Mouse (Mus musculus): ENCODE measurements around the gene Dscaml1.

Dscaml1 gene

DNA sequence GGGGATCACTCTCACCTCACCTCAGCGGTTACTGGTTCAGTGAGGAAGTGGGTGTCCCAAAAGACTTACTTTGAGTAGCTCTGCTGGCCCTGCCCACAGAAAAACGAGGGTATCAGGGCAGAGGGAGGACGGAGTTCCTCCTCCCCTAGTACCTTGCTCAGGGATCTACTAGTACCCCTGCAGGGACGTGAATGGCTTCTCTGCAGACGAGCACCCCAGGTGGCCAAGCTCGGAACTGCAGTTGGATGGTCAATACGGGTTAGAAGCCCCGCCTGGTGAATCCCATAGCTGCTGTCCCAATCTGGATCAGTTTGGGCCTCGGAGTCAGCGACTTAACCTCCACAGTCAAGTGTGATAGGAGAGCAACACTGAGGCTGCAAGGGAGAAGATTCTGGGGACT, 14.1 kb upstream of the Dscaml1 start:
- DNase-seq, result peak; percentile 91

DNA sequence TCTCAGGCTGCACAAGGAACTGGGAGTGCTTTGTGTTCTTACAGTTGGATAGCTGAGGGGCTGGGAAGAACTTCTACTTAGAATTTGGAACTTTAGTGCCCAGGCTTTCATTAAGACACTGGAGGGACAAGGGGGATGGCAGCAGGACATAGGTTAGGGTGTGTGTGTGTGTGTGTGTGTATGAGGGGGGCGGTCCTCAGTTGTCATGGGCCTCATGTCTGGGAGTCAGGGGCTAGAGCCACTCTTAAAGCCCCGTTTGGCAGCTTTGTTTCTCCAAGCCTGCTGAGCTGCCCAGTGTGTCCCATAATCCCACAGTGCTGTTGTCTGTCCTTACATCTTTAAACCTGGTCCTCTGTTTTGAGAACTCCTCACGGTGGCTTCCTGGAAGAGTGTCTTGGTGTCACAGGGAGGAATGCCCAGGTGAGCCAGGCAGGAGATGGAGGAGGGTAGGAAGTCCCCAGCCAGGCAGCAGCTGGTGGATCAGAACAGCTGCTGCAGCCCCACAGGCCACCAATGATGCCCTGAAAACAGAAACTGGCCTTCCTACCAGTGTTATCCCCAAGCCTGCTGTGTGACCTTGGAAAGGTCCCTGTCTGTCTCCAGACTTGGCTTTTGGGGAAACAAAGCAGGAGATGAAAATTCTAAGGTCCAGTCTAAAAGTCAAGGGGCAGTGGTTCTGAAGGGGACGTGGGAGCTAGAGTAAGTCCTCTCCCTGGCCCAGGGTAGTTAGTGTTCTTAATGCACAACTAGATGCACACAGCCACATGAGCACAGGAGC, 13.5 kb upstream of the Dscaml1 start:
- no peak for DNase-seq

DNA sequence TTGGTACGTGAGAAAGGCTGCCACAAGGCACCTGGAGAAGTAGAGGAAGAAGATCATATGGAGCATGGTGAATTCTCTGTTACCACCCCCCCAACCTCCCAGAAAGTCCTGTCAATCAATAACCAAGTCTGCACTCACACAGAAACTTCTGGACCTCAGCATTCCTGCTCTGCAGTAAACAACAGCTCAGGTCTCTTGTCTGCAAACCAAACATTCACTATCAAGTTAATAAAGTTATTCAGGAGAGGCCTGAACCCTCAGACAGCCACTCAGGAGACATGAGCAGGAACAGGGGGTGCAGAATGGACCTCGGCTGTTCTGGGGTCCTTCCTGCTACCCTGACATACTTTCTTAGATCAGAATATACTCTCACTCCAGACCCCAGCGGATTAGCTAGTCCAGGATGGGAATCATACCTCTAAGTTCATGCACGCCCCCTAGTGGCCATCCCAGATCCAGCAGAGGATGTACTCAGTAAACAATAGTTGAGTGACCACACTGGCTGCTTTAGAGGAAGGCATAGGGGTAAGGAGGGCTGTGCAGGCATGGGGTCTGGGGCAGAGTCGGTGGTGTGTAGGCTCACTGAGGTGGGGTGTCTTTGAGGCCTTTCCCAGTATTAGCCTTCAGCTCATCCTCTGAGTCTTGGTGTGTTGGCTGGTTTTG, 12.8 kb upstream of the Dscaml1 start:
- no peak for DNase-seq

DNA sequence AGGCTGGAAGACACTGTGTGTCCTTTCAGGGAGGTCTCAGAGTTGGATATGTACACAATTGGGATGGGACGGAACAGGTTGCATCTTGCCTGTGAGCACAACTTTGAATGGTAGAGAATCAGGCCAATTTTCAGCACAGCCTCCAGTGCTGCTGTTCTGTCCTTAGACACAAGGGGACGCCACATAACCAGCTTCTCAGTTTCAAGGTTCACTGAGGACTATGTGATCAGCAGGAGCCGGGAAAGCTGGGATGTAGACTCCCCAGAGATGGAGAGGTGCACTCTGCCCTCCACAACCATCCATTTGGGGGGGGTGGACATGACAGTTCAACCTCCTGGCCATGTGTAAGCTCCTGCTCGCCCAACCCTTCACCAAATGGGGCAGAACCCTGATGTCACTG, 10.5 kb upstream of the Dscaml1 start:
- DNase-seq, result peak; percentile 80

DNA sequence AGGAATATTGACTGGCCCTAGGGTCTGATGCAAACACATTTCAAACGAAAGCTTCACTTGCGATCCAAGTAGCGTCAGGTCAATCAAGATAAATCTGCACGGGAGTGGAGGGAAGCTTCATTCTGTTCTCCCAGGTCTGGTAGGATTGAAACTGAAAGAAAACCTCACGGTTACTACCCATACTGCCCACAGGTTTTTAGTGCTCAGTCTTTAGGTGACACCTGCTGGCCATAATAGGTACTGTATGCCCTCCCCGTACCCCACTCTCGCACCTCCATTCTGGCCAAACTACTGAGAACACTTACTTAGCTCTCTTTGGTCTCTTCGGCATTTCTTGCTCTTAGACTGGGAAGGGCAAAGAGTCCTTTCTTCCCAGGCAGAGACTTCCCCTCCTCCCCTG, 9.2 kb upstream of the Dscaml1 start:
- peak; percentile 81 for DNase-seq

DNA sequence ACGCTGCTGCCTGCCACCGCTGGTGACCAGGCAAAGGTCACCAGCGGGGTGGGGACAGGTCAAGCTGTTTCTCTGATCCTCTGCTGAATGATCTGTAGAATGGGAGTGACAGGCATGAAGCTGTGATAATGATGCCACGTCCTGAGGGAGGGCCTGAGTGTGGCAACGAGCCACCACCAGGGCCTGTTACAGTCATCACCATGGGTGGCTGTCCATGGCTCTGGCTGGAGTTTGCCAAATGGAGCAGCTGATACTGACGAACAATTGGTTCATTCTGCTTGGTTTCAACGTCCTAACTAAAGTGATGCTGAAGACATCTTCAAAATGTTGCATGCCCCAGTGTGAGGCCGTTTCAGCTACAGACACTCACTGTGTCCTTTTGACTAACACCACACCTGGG, 8.2 kb upstream of the Dscaml1 start:
- no peak for DNase-seq

DNA sequence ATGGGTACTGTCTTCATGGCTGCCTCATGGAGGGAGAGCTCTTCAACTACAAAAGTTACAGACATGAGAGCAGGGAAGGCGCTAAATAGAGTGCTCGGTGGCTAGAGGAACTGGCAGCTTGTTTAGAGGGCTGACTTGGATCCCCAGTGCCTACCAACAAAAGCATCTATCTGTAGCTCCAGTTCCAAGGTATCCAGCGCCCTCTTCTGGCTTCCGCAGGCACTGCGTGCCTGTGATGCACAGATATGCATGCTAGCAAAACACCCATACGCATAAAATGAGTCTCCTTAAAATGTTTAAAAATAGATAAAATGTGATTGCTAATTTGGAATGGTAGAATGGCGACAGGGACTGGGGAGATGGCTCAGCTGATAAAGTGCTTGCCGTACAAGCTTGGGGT, 5.2 kb upstream of the Dscaml1 start:
- no peak for DNase-seq

DNA sequence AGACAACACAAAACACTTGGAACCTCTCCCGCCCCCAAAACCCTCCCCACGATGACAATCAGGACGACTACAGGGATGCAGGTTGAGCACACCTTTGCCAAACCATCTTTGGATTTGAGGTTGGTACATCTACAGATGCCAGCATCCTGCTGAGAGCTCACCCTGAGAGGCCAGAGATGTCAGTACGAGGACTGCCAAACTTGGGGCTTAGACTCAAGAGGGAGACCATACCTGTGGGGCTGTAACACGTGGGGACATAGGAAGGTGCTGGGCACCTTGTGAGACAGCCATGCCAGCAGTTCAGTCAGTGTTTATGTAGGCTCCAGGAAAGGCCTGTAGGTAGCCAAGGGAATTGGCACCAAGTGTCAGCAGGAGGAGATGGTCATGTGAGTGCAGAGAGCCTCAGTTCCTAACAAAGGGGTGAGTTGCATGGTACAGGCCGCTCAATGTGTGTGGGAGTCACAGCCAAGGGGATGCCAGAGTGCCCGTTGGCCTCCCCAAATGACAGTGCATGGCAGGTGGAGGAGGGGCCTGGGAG, 3.6 kb upstream of the Dscaml1 start:
- DNase-seq, result peak; percentile 63

DNA sequence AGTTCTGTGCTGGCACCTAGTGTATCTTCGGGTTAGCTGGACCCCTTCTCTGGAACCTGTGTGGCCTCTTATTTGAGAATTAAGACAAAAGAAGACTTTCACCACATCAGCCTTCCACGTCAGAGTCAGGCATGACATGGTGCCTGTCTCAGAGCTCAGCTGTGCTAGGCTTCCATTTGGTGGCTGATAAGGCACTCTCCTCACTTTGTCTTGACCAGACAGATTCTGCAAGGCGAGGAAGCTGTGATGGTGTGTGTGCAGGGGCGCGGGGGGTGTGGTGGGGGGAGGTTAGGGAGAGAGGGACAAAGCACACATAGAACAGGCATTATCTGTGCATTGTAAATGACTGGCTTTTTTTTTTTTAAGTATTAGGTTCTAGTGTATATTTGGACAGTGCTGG, 3.0 kb downstream of the Dscaml1 start:
- no peak for DNase-seq

DNA sequence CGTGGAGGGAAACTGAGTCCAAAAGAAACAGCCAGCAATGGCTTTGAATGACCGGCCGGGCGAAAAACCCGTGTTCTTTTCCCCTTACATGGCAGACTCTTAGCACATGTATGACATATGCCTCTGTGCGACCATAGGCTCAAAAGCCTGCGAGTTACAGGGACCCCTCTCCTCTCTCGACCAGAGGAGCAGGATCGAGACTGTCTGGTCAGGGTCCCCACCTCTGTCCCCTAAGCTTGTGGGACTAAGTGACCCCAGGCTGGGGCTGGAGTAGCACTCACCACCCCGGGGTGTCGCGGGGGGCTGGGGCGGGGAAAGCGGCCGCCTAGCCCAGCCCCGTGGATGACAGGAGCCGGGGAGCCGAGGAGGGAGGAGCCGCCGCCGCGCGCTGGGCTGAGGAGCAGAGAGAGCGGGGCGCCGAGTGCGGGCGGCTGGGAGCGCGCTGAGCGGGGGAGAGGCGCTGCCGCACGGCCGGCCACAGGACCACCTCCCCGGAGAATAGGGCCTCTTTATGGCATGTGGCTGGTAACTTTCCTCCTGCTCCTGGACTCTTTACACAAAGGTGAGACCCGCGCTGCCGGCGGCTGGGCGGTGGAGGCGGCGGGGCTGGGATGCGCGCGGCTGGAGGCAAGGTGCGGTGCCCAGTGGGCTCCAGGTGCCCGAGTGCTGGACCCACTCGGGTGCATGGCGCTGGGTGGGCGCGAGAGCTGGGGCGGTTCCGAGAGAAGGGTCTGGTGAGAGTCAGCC, 3.7 kb downstream of the Dscaml1 start:
- DNase-seq, result no peak

DNA sequence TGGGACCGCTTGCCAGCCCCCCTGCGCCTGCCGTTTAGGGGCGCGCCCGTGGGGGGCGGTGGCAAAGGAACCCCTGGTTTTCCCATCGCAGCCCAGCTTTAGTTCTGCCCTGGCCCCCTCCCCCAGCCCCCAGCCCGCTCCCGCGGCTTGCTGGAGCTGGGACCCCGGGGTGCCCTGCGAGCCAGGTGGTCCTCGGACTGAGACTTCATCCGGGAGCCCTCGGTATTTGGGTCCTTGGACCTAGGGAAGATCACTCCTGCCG, 4.2 kb downstream of the Dscaml1 start:
- no peak for DNase-seq

DNA sequence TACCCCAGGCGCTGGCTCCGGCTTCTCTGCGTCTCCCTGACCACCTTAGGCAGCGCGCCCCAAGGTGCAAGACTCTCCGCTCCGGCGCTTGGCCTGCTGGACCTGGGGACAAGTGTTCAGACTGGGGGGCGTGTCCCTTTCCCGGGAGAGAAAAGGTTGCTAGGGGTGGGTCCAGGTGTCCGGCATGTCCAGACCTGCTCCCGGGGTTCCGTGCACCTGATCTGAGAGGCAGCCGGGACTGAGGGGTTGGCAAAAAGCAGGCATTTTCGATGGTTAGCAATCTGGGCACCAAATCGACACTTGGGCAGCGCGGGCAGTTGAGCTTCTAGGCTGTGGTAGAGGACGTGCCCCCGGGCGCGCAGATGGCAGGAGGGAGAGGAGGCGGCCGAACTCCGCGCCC, 4.7 kb downstream of the Dscaml1 start:
- peak; percentile 63 for DNase-seq

DNA sequence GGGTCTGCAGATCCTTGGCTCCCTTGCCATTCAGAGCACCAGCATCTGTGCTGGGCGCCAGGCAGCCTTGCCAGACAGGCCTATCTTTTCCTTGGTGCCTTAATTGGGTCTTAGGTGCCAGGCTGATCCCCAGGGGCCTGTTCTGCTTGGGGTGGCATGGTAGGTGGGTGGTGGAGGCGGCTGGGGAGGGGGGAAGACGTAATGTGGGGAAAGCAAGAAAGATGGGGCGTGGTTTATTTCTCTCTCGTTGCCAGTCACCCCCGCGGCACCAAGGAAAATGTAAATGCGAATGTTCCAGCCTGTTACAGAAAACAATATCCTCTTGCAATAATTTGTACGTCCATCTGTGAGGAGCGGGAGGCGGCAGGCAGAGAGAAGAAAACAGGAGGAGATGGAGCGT, 6.2 kb downstream of the Dscaml1 start:
- no peak for DNase-seq

DNA sequence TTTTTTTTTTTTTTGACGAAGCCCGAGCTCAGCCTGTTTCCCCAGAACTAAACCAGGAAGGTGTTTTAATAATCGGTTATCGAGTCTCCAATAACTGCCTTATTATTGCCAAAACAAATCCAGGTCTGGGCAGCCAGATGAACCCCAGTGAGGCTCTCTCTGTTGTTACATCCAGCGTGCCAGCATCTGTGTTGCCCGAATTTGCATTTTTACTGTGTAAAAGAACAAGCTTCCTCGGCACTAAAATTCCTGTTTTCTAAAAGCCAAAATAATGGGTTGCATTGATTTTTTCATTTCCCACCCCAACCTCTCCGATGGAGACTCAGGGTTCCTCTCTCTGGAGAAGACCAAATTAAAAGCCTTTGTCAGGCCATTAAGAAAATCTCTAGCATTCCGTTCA, 6.7 kb downstream of the Dscaml1 start:
- no peak for DNase-seq

DNA sequence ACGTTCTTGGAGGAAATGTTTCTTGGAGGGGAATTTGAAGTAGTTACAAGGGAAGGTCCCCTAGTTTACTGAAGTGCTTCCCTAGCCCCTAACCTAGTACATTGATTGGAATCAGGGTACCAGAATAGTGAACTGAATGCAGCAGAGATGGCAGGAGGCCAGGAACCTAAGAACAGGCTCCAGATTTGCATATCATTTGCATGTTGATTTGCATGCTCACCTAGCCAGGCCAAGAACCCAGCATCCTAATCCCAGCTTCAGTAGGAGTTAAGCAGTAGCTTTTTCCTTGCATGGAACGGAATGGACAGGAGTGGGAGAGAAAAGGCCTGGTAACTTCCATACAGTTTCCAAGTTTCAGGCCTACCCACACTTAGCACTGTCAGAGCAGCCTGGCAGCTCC, 7.7 kb downstream of the Dscaml1 start:
- DNase-seq, result no peak

DNA sequence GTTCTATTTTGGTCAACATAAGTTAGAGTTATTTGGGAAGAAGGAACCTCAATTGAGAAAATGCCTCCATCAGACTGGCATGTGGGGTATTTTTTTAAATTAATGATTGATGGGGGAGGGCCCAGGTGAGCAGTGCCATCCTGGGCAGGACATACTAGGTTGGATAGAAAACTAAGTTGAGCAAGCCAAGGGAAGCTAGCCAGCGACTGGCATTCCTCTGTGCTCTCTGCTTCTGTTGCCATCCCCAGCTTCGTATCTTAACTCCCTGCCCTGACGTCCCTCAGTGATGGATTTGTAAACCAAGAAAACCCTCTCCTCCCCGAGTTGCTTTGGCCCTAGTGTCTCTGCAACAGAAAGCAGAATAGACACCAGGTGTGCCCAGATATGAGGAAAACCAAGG, 12.6 kb downstream of the Dscaml1 start:
- DNase-seq, result no peak

DNA sequence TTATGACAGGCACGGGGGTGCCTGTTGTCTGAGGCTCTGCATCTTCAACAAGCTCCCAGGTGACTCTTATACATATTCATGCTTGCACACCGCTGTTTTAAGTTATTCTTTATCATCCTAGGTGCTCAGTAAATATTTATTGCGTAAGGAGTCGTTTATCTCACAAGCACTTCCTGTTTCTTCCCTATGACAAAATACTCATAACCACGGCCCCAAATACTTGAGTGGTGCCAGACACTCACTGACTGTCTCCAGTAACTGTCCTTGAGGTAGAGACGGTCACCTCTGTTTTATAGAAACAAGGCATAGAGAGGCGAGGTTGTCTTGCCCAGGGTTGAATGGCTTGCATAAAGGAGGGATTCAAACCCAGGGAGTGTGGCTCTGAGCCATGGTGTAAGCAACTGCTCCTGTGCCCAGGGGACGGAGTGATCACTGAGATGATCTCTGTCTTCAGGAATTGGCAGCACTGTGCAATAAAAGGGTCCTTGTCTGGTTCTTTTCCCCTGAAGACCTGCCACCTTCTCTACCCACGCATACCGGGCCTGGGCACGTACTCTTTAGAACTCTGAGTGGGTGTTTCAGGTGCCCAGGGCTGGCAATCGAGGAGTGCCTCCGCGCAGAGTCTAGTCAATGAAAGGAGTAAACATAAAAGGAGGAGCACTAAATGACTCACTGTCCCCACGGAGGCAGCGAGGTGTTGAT, 13.8 kb downstream of the Dscaml1 start:
- DNase-seq, result no peak

DNA sequence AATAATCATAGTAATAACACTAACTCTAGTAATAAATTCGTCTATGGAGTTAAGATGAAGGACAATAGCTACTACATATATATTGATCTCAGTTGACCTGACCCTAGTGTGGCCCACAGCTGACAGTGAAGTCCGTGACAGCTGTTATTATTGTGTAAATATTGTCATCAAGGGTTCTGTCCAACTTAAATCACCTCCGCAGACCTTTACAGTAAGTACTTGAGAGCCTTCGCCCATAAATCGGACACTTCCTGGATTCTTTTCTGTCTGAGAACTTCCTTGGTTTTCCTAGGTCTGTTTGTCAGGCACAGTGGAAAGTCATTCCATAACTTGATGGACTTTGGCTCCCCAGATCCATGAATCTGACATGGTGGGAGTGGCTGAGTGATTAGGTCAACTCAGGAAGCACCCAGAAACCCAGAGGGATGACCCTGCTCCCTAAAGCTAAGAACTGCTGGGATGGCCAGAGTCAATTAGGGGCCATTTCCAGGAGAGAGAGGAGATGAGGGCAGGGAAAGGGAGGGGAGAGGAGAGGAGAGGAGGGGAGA, 17.9 kb downstream of the Dscaml1 start:
- DNase-seq, result no peak

DNA sequence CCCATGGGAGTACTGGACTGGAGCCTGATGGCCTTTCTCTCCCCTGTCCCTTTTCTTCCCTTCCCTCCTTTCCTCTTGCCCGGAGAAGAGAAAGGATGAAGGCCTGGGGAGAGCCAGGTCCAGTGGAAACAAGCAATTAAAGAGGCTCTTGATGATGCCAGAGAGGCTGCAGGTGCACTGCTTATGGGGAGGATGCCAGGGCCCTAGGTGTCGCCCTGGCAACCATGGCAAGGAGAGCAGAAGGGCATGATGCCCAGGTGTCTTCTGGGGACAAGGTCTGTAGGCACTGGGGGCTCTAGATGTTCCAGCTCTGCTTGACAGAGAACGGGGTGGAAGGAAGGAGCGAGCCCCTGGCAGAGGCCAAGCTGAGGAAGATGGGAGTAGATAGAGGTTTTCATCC, 23.2 kb downstream of the Dscaml1 start:
- DNase-seq, result peak; percentile 84

DNA sequence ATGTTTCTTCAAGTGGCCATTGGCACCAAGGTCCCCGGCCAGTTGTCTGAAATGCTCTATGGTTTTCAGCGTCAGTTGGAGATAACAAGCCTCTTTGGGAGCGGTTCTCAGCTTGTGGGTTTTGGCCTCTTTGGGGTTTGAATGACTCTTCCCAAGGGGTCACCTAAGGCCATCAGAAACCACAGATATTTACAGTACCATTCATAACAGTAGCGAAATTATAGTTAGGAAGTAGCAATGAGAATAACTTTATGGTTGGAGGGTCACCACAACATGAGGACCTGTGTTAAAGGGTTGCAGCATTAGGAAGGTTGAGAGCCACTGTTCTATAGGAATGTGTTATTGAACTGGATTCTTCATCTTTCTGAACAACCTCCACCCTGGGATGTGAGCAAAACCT, 24.9 kb downstream of the Dscaml1 start:
- no peak for DNase-seq

DNA sequence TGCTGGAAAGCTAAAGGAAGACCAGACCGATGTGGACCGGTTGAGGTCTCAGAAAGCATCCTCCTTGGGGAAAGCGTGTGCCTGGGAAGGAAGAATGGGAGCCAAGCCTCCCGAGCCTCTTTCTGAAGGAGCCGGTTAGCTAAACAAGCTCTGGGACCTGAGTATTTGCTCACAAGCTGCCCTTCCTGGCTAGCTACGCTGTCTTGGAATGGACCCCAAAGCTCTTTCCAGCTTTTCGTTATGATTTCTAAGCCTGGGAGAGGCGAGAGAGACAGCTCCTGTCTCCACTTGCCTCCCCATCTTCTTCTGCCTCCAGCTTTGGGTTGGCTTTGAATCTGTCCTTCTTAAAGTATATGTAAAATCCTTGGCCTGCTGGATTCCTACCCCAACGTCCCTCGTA, 27.6 kb downstream of the Dscaml1 start:
- DNase-seq, result no peak

DNA sequence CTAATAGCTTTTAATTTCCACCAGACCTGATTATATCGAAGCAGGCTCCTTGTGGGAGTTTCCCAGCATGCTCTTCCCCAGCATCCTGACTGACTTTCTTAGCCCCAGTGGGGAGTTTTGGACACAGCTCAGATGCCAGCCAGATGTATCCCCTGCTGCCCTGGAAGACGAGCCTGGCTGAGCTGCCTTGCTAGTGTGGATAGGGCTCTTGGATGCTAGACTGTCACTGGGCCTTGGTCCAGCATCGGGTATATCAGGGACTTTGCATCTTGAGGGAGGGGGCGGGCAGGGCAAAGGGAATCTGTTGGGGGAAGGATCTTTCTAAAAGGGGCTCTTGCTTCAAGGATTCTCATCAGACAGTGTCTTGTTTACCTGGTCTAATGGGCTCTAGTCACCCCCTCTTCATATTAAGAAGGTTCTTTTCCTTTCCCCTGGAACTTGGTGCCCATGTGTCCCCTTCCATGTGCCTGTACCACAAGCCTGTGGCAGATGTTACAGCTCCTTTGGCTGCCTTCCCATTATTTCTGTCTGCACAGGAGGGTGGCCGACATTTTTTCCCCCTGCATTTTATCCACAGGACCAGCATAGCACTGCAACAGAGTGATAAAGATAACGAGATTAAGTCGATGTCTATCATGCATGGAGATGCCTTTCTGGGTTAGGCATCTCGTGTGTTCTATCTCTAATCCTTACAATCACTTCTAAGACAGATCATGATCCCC, 28.6 kb downstream of the Dscaml1 start:
- no peak for DNase-seq

DNA sequence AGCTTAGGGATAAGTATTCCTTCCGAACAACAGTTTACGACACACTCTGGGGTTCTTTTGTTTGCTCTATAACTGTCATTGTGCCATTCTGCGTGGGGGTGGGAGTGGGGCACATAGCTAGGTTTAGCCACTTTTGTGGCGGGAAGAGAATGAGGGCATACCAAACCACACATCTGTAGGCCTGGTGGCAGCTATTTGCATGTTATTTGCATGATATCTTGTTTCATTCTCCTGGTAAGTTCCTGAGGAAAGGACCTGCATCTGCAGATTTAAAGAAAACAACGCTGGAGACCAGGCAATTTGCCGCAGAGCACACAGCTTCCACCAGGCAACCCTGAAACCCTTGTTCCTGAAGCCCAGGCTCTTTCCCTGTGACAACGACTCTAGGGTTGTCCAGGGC, 30.8 kb downstream of the Dscaml1 start:
- DNase-seq, result no peak
